Mouse (Mus musculus): ENCODE results near the gene Gm6899. TPM values are rescaled to one million over a fixed set of nuclear protein-coding genes. Genes with fewer than 3 reads are reported as not detected.

Gene Gm6899
- polyA plus RNA-seq, 1 experiment from 2014 or later: not detected

DNA sequence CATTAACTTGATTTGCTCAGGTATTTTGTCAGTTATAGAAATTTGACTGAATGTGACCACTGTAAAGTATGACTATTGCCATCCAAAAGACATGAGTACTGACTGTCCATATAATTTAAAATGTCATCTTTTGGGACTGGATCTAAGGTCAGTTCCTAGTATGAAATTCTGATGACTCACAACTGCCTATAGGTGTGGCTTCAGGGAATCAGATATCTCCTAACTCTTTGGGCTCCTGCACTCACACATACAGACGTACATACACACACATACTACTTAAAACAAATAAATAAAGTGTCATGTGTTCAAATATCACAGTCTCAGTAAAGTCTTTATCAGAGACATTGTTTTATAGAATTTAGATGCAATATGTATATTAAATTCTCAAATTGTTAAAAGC is 5.8 kb downstream of the Gm6899 start:
- H3K9me3 ChIP-seq: no peaks in the 10 kb centered on the region
- 87% methylated on average over 1 of the region's 1 CpGs for WGBS
- no peaks in the 10 kb centered on the region for H3K36me3 ChIP-seq
- H3K27me3 ChIP-seq: no peaks in the 10 kb centered on the region
- no peak overlapping the region for H3K27ac ChIP-seq (replicated peaks)
- ATAC-seq (ENCODE audit: low read depth): no peak
- H3K4me1 ChIP-seq (replicated peaks): no peaks in the 10 kb centered on the region; the same call in 1 of the 2 replicates
- no peak overlapping the region for H3K4me2 ChIP-seq
- no peak overlapping the region for H3K4me3 ChIP-seq
- no peak overlapping the region for H3K9ac ChIP-seq

- H3K27ac ChIP-seq (replicated peaks): no peak overlapping the region
- no peak overlapping the region for H3K4me3 ChIP-seq
- H3K36me3 ChIP-seq: no peaks in the 10 kb centered on the region
- no peak for ATAC-seq (ENCODE audit: low read depth)
- H3K4me2 ChIP-seq: no peak overlapping the region
- no peaks in the 10 kb centered on the region for H3K4me1 ChIP-seq (replicated peaks)
- H3K9ac ChIP-seq: no peak overlapping the region
- WGBS: 93% methylated on average over 4 of the region's 4 CpGs
- no peaks in the 10 kb centered on the region for H3K9me3 ChIP-seq
- H3K27me3 ChIP-seq: no peaks in the 10 kb centered on the region
Measured at GRCm38 (mm10) chr11:26600692-26601091, 7.7 kb downstream of the Gm6899 start.

DNA sequence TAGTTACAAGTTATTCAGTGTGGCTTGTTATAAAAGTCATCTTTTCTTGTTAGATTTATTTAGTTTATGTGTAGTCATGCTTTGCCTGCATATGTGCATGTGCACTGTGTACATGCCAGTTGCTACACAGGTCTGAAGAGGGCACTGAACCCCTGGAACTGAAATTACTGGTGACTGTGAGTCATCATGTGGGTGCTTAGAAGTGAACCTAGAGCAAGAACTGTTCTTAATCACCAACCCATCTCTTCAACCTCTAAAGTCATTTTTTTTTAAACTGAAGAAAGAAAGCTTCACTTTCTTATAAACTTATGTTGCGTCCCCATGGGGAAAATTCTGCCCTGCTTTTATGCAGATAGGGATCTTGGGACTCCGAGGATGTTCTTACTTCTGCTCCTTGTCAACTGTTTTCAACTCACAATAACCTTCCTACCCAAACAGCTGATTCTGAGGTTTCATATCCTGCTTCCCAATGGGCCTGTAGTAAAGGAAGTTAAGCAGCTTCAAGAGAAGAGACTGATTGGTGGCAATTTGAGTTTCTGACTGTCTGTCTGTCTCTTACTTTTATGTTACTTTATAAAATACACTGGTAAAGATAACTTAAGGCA is 8.6 kb downstream of the Gm6899 start:
- H3K4me3 ChIP-seq: no peak overlapping the region
- whole genome bisulfite sequencing: 89% methylated on average over 2 of the region's 2 CpGs

DNA sequence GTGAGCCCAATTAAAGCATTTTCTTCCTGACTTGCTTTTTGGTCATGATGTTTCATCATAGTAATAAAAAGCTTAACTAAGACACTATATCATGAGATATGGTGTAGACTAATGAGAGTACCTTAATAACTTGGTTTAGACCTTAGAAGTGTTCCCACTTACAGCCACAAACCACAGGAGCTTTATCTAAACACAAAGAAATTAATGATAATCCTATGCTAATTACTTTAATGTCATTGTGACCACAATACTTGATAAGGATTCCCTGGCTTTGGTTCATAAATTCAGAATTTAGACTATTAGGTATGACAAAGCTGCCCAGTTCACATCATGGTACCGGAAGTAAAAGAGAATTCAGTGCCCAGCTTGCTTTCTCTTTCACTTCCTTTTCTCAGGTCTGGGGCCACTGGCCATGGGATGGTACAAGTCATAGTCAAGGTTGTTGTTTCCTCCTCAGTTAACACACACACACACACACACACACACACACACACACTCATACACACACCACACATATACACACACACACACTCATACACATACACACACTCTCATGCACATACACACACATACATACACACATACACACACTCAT is 11.1 kb downstream of the Gm6899 start:
- Histone ChIP-seq H3K4me2 (no peak overlapping the region), H3K27ac (replicated peaks) (no peak overlapping the region), H3K4me3 (no peak overlapping the region), H3K9ac (no peak overlapping the region), H3K27me3 (no peaks in the 10 kb centered on the region), H3K36me3 (no peaks in the 10 kb centered on the region), H3K4me1 (replicated peaks) (peaks cover 6% of the 10 kb centered on the region), H3K9me3 (no peaks in the 10 kb centered on the region)
- ATAC-seq (ENCODE audit: low read depth): no peak
- WGBS: 87% methylated on average over 1 of the region's 1 CpGs

More for the DNA sequence above, 8.6 kb downstream of the Gm6899 start:
- Histone ChIP-seq H3K4me2 (no peak overlapping the region), H3K36me3 (no peaks in the 10 kb centered on the region), H3K9me3 (no peaks in the 10 kb centered on the region), H3K4me1 (replicated peaks) (no peaks in the 10 kb centered on the region), H3K27me3 (no peaks in the 10 kb centered on the region), H3K9ac (no peak overlapping the region), H3K27ac (replicated peaks) (no peak overlapping the region)
- ATAC-seq (ENCODE audit: low read depth): no peak

DNA sequence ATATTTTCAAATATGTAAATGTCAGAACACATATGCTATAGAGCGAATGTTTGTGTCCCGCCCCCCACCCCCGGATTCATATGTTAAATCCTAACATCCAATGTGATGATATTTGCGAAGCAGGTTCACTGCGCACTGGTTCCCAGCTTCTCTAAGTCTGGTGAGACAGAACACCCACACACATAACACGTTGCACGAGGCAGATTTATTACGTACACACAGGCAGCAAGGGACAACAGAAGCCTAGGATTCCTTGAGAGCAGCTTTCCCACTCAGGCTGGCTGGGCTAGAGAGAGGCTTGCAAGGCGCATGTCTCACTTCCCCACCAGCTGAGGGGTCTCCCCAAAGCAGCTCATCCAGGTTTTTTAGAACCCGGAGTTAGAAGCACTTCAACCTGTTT is 15.8 kb downstream of the Gm6899 start:
- Histone ChIP-seq H3K4me1 (replicated peaks) (peaks cover 9% of the 10 kb centered on the region), H3K4me3 (no peak overlapping the region), H3K9ac (no peak overlapping the region), H3K36me3 (no peaks in the 10 kb centered on the region), H3K9me3 (no peaks in the 10 kb centered on the region), H3K27me3 (no peaks in the 10 kb centered on the region), H3K27ac (replicated peaks) (no peak overlapping the region), H3K4me2 (no peak overlapping the region)
- ATAC-seq (ENCODE audit: low read depth): peak; percentile 11; the same call in 1 of the 2 replicates
- 55% methylated on average over 10 of the region's 10 CpGs for WGBS

DNA sequence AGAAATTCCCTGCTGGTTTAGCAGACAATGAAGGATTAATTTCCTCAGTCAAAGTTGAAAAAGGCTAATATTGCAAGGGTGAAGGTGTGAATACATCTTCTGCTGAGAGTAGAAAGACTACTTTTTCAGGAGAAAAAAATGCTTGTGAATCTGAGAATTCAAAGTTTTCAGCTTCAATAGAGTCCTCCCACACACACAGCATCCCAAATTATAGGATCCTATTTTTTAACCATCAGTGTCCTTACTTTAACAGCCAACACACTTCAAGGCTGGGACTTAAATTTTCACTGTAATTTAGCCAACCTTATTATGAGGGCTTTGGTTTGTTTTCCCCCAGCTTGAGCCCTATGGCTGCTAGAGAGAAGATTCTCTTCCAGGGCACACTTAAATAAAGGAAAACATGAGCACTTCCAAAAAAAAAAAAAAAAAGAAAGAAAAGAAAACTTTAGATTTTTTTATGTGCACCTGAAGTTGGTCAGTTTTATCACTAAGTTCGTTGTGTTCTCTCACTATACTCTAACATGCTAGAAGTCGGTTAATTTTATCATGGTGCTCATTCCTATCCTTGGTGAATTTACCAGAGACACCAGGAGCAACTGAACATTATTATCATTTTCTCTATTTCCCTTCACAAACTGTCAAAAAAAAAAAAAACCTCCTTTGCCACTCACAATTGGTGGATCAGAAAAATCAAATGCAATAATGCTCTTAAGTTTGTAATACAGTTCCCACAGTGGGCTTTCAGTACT is 25.6 kb downstream of the Gm6899 start:
- no peak overlapping the region for H3K9ac ChIP-seq
- no peaks in the 10 kb centered on the region for H3K36me3 ChIP-seq
- 86% methylated on average over 2 of the region's 2 CpGs for WGBS
- H3K27me3 ChIP-seq: no peaks in the 10 kb centered on the region
- no peaks in the 10 kb centered on the region for H3K4me1 ChIP-seq (replicated peaks)
- no peak overlapping the region for H3K4me3 ChIP-seq
- H3K4me2 ChIP-seq: no peak overlapping the region
- no peaks in the 10 kb centered on the region for H3K9me3 ChIP-seq
- ATAC-seq (ENCODE audit: low read depth): no peak
- no peak overlapping the region for H3K27ac ChIP-seq (replicated peaks)

DNA sequence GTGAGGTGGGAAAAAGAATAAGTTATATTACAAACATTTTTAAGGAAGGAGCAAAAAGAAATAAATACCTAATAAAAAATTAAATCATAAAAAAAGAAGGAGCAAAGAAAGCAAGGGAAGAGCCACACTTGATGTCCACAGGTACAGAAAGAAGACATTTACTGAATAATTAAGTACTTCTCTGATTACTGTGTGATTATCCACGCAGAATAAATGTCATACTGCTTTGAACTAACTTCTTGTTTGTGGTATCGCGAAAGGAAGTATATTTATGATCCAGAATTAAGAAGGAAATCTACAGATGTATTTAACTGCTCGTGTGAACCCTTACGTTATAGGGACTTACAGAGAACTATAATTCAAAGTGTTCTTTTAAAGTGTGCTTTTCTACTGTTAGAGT is 29.7 kb downstream of the Gm6899 start:
- Histone ChIP-seq H3K27me3 (no peaks in the 10 kb centered on the region), H3K9me3 (no peaks in the 10 kb centered on the region), H3K9ac (no peak overlapping the region), H3K27ac (replicated peaks) (no peak overlapping the region), H3K4me1 (replicated peaks) (no peaks in the 10 kb centered on the region), H3K36me3 (no peaks in the 10 kb centered on the region), H3K4me2 (no peak overlapping the region), H3K4me3 (no peak overlapping the region)
- ATAC-seq (ENCODE audit: low read depth): no peak
- WGBS: 81% methylated on average over 5 of the region's 5 CpGs

- Histone ChIP-seq H3K27ac (replicated peaks) (no peak overlapping the region), H3K4me2 (no peak overlapping the region), H3K4me3 (no peak overlapping the region), H3K9me3 (no peaks in the 10 kb centered on the region), H3K9ac (no peak overlapping the region), H3K27me3 (no peaks in the 10 kb centered on the region), H3K4me1 (replicated peaks) (no peaks in the 10 kb centered on the region), H3K36me3 (no peaks in the 10 kb centered on the region)
- 89% methylated on average over 1 of the region's 1 CpGs for WGBS
- no peak for ATAC-seq (ENCODE audit: low read depth)
Measured at GRCm38 (mm10) chr11:26636239-26636638, 43.2 kb downstream of the Gm6899 start.

GRCm38 (mm10) chr11:26640314-26640785 is 47.3 kb downstream of the Gm6899 start:
- Histone ChIP-seq H3K9me3 (0 out of 2 replicates have a peak, but pooled peaks cover 2% of the 10 kb centered on the region), H3K27ac (replicated peaks) (no peak overlapping the region), H3K27me3 (no peaks in the 10 kb centered on the region), H3K36me3 (no peaks in the 10 kb centered on the region), H3K9ac (no peak overlapping the region), H3K4me3 (no peak overlapping the region), H3K4me2 (no peak overlapping the region), H3K4me1 (replicated peaks) (no peaks in the 10 kb centered on the region)
- no peak for ATAC-seq (ENCODE audit: low read depth)
- WGBS: 82% methylated on average over 8 of the region's 8 CpGs

DNA sequence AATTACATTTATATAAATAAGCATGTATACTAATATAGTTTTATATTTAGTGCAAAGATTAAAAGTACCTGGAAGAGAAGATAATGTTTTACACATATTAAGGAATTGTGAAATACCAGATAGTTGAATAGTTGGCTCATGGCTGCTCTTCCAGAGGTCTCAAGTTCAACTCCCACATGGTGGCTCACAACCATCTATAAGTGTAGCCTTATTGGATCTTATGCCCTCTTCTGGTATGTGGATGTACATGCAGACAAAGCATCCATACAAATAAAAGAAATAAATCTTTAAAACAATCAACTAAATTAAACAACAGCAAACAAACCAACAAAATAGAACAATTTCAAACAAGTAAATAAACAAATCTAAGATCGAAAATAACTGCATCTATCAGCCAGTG is 49.1 kb downstream of the Gm6899 start:
- 0 out of 2 replicates have a peak, but pooled peaks cover 2% of the 10 kb centered on the region for H3K9me3 ChIP-seq
- no peaks in the 10 kb centered on the region for H3K27me3 ChIP-seq
- H3K36me3 ChIP-seq: no peaks in the 10 kb centered on the region
- H3K9ac ChIP-seq: no peak overlapping the region
- no peak for ATAC-seq (ENCODE audit: low read depth)
- H3K27ac ChIP-seq (replicated peaks): no peak overlapping the region
- no peak overlapping the region for H3K4me2 ChIP-seq
- 89% methylated on average over 1 of the region's 1 CpGs for WGBS
- H3K4me3 ChIP-seq: no peak overlapping the region
- no peaks in the 10 kb centered on the region for H3K4me1 ChIP-seq (replicated peaks)

Measured in neural tube, embryonic 13.5 days (tissue).